Mouse (Mus musculus) heart, adult 8-10 months (tissue): ENCODE measurements at regions not wholly inside any gene's neighbourhood (a gene's known extent, or its start where the extent isn't known, plus 50 kb on each side); places are given as distances from the start of the nearest gene placed in this dataset.
A peak's percentile ranks its signal among the peaks of the same experiment; 100 is the strongest.

Experiments
- DNase-seq: peaks from one replicate; pipeline ENCODE4 v3.0.0; 2022; ENCODE audit warnings: low spot score

GRCm38 (mm10) chr16:57823329-57823728 lies 68.8 kb upstream of the Col8a1 start:
- DNase-seq: no peak

GRCm38 (mm10) chr16:57845416-57845815 lies 90.9 kb upstream of the Col8a1 start:
- no peak for DNase-seq

GRCm38 (mm10) chr16:57846386-57846785 lies 91.8 kb upstream of the Col8a1 start:
- DNase-seq: no peak

- no peak for DNase-seq
Observed at GRCm38 (mm10) chr16:57851854-57852253, 97.3 kb upstream of the Col8a1 start.

- no peak for DNase-seq
Observed at GRCm38 (mm10) chr16:57852838-57853460, 98.4 kb upstream of the Col8a1 start.

- peak; percentile 65 for DNase-seq
Observed at GRCm38 (mm10) chr16:57853751-57854150, 99.2 kb upstream of the Col8a1 start.

GRCm38 (mm10) chr16:57857071-57857470 lies 102.5 kb upstream of the Col8a1 start:
- no peak for DNase-seq

- no peak for DNase-seq
Observed at GRCm38 (mm10) chr16:57858151-57858764, 103.7 kb upstream of the Col8a1 start.

GRCm38 (mm10) chr16:57858765-57859201 lies 104.2 kb upstream of the Col8a1 start:
- DNase-seq: no peak

- DNase-seq: peak; percentile 60
Observed at GRCm38 (mm10) chr16:57863206-57863860, 108.8 kb upstream of the Col8a1 start.

GRCm38 (mm10) chr16:57876857-57877256 lies 122.3 kb upstream of the Col8a1 start:
- DNase-seq: no peak

GRCm38 (mm10) chr16:57881575-57882094 lies 127.1 kb upstream of the Col8a1 start:
- DNase-seq: no peak

- DNase-seq: no peak
Observed at GRCm38 (mm10) chr16:57888138-57888537, 133.6 kb upstream of the Col8a1 start.

- DNase-seq: no peak
Observed at GRCm38 (mm10) chr16:57888553-57888952, 134.0 kb upstream of the Col8a1 start.

GRCm38 (mm10) chr16:57890135-57890534 lies 135.6 kb upstream of the Col8a1 start:
- DNase-seq: no peak

- peak; percentile 71 for DNase-seq
Observed at GRCm38 (mm10) chr16:57893111-57893510, 138.6 kb upstream of the Col8a1 start.

GRCm38 (mm10) chr16:57893698-57894352 lies 139.3 kb upstream of the Col8a1 start:
- no peak for DNase-seq

GRCm38 (mm10) chr16:57901006-57901405 lies 146.5 kb upstream of the Col8a1 start:
- no peak for DNase-seq

- DNase-seq: no peak
Observed at GRCm38 (mm10) chr16:57902498-57902897, 148.0 kb upstream of the Col8a1 start.

GRCm38 (mm10) chr16:57912001-57912400 lies 157.5 kb upstream of the Col8a1 start:
- peak; percentile 34 for DNase-seq

- DNase-seq: no peak
Observed at GRCm38 (mm10) chr16:57914506-57914905, 160.0 kb upstream of the Col8a1 start.

- no peak for DNase-seq
Observed at GRCm38 (mm10) chr16:57915451-57915850, 160.9 kb upstream of the Col8a1 start.
